Mouse (Mus musculus): ENCODE data around the gene Gigyf2. TPM values are rescaled to one million over a fixed set of nuclear protein-coding genes. Genes with fewer than 3 reads are reported as not detected.

Gigyf2 gene
- polyA plus RNA-seq, 1 experiment from 2014 or later, result 60.7 TPM

GRCm38 (mm10) chr1:87324649-87325048 lies 2.1 kb upstream of the Gigyf2 start:
- Histone ChIP-seq H3K4me2 (no peak overlapping the region), H3K4me3 (replicated peaks) (no peak overlapping the region), H3K36me3 (peaks cover under 1% of the 10 kb centered on the region; the same call in 1 of the 2 replicates), H3K9ac (no peak overlapping the region), H3K4me1 (peaks cover 13% of the 10 kb centered on the region; the same call in 1 of the 2 replicates), H3K27ac (no peak overlapping the region), H3K27me3 (no peaks in the 10 kb centered on the region), H3K9me3 (replicated peaks) (peaks cover 13% of the 10 kb centered on the region)
- no peak for ATAC-seq (replicated peaks; ENCODE audit: low FRiP score)

GRCm38 (mm10) chr1:87327165-87327861 lies 515 bp downstream of the Gigyf2 start:
- Histone ChIP-seq H3K4me3 (replicated peaks) (peak overlapping the region; percentile 89), H3K9ac (peak overlapping the region; percentile 97), H3K4me2 (peak overlapping the region; percentile 73), H3K36me3 (peaks cover 10% of the 10 kb centered on the region), H3K4me1 (peaks cover 13% of the 10 kb centered on the region; the same call in 1 of the 2 replicates), H3K27me3 (no peaks in the 10 kb centered on the region), H3K9me3 (replicated peaks) (no peaks in the 10 kb centered on the region), H3K27ac (peak overlapping the region; percentile 96)
- peak; percentile 89 for ATAC-seq (replicated peaks; ENCODE audit: low FRiP score)
- WGBS, result under 1% methylated on average over 31 of the region's 53 CpGs

- Histone ChIP-seq H3K9ac (no peak overlapping the region), H3K4me3 (replicated peaks) (no peak overlapping the region), H3K4me1 (peaks cover 10% of the 10 kb centered on the region; the same call in 1 of the 2 replicates), H3K9me3 (replicated peaks) (no peaks in the 10 kb centered on the region), H3K4me2 (no peak overlapping the region), H3K27ac (no peak overlapping the region), H3K36me3 (peaks cover 41% of the 10 kb centered on the region), H3K27me3 (no peaks in the 10 kb centered on the region)
- no peak for ATAC-seq (replicated peaks; ENCODE audit: low FRiP score)
- WGBS, result 93% methylated on average over 4 of the region's 4 CpGs
Observed at GRCm38 (mm10) chr1:87331774-87332173, 5.0 kb downstream of the Gigyf2 start.

GRCm38 (mm10) chr1:87350576-87350975 lies 23.8 kb downstream of the Gigyf2 start:
- Histone ChIP-seq H3K9me3 (replicated peaks) (no peaks in the 10 kb centered on the region), H3K9ac (no peak overlapping the region), H3K27ac (no peak overlapping the region), H3K27me3 (no peaks in the 10 kb centered on the region), H3K4me2 (no peak overlapping the region), H3K36me3 (peaks cover 24% of the 10 kb centered on the region), H3K4me3 (replicated peaks) (no peak overlapping the region), H3K4me1 (no peaks in the 10 kb centered on the region)
- 86% methylated on average over 2 of the region's 2 CpGs for WGBS
- no peak for ATAC-seq (replicated peaks; ENCODE audit: low FRiP score)

- no peak for ATAC-seq (replicated peaks; ENCODE audit: low FRiP score)
- Histone ChIP-seq H3K36me3 (peaks cover 21% of the 10 kb centered on the region), H3K4me3 (replicated peaks) (no peak overlapping the region), H3K9ac (no peak overlapping the region), H3K27ac (no peak overlapping the region), H3K27me3 (no peaks in the 10 kb centered on the region), H3K9me3 (replicated peaks) (no peaks in the 10 kb centered on the region), H3K4me2 (no peak overlapping the region), H3K4me1 (no peaks in the 10 kb centered on the region)
- WGBS, result 68% methylated on average over 1 of the region's 1 CpGs
Observed at GRCm38 (mm10) chr1:87360276-87360675, 33.5 kb downstream of the Gigyf2 start.

GRCm38 (mm10) chr1:87378024-87378560 lies 51.3 kb downstream of the Gigyf2 start:
- peak overlapping the region; percentile 54; the same call in 1 of the 2 replicates for H3K27ac ChIP-seq
- WGBS, result 81% methylated on average over 3 of the region's 3 CpGs
- no peak overlapping the region for H3K4me3 ChIP-seq (replicated peaks)
- ATAC-seq (replicated peaks; ENCODE audit: low FRiP score), result no peak
- H3K36me3 ChIP-seq, result peaks cover 70% of the 10 kb centered on the region
- H3K27me3 ChIP-seq, result no peaks in the 10 kb centered on the region
- H3K4me2 ChIP-seq, result no peak overlapping the region
- H3K9me3 ChIP-seq (replicated peaks), result no peaks in the 10 kb centered on the region
- no peak overlapping the region for H3K9ac ChIP-seq
- H3K4me1 ChIP-seq, result no peaks in the 10 kb centered on the region

- 94% methylated on average over 1 of the region's 1 CpGs for WGBS
- no peaks in the 10 kb centered on the region for H3K27me3 ChIP-seq
- H3K4me2 ChIP-seq, result no peak overlapping the region
- peaks cover 59% of the 10 kb centered on the region for H3K36me3 ChIP-seq
- H3K27ac ChIP-seq, result no peak overlapping the region
- H3K4me3 ChIP-seq (replicated peaks), result no peak overlapping the region
- H3K9ac ChIP-seq, result no peak overlapping the region
- H3K9me3 ChIP-seq (replicated peaks), result no peaks in the 10 kb centered on the region
- no peak for ATAC-seq (replicated peaks; ENCODE audit: low FRiP score)
- no peaks in the 10 kb centered on the region for H3K4me1 ChIP-seq
Observed at GRCm38 (mm10) chr1:87379919-87380318, 53.1 kb downstream of the Gigyf2 start.

GRCm38 (mm10) chr1:87381152-87381551 lies 54.4 kb downstream of the Gigyf2 start:
- Histone ChIP-seq H3K9ac (no peak overlapping the region), H3K9me3 (replicated peaks) (no peaks in the 10 kb centered on the region), H3K36me3 (peaks cover 52% of the 10 kb centered on the region), H3K4me2 (no peak overlapping the region), H3K4me1 (no peaks in the 10 kb centered on the region), H3K4me3 (replicated peaks) (no peak overlapping the region), H3K27me3 (no peaks in the 10 kb centered on the region), H3K27ac (no peak overlapping the region)
- WGBS, result 97% methylated on average over 3 of the region's 3 CpGs
- no peak for ATAC-seq (replicated peaks; ENCODE audit: low FRiP score)

GRCm38 (mm10) chr1:87386436-87387092 lies 59.8 kb downstream of the Gigyf2 start:
- Histone ChIP-seq H3K27me3 (no peaks in the 10 kb centered on the region), H3K4me3 (replicated peaks) (no peak overlapping the region), H3K9me3 (replicated peaks) (no peaks in the 10 kb centered on the region), H3K9ac (no peak overlapping the region), H3K4me1 (no peaks in the 10 kb centered on the region), H3K27ac (no peak overlapping the region), H3K36me3 (peaks cover 58% of the 10 kb centered on the region), H3K4me2 (no peak overlapping the region)
- ATAC-seq (replicated peaks; ENCODE audit: low FRiP score), result no peak
- WGBS, result 89% methylated on average over 9 of the region's 9 CpGs

GRCm38 (mm10) chr1:87393444-87394195 lies 66.8 kb downstream of the Gigyf2 start:
- no peaks in the 10 kb centered on the region for H3K27me3 ChIP-seq
- ATAC-seq (replicated peaks; ENCODE audit: low FRiP score), result no peak
- no peak overlapping the region for H3K4me3 ChIP-seq (replicated peaks)
- H3K36me3 ChIP-seq, result peaks cover 37% of the 10 kb centered on the region
- 87% methylated on average over 3 of the region's 3 CpGs for WGBS
- no peak overlapping the region for H3K9ac ChIP-seq
- 0 out of 2 replicates have a peak, but pooled peaks cover 2% of the 10 kb centered on the region for H3K4me1 ChIP-seq
- no peaks in the 10 kb centered on the region for H3K9me3 ChIP-seq (replicated peaks)
- no peak overlapping the region for H3K4me2 ChIP-seq
- no peak overlapping the region for H3K27ac ChIP-seq

- Histone ChIP-seq H3K27me3 (no peaks in the 10 kb centered on the region), H3K4me3 (replicated peaks) (no peak within 1 kb of the TSS), H3K4me1 (0 out of 2 replicates have a peak, but pooled peaks cover 2% of the 10 kb centered on the region), H3K9me3 (replicated peaks) (no peaks in the 10 kb centered on the region), H3K9ac (no peak within 1 kb of the TSS), H3K36me3 (peaks cover 31% of the 10 kb centered on the region), H3K4me2 (no peak within 1 kb of the TSS), H3K27ac (no peak within 1 kb of the TSS)
- no peak for ATAC-seq (replicated peaks; ENCODE audit: low FRiP score)
- WGBS, result 44% methylated on average over 6 of the region's 6 CpGs
Observed at GRCm38 (mm10) chr1:87394594-87394993, 67.8 kb downstream of the Gigyf2 start, which contains the start of gene Kcnj13. Gene Kcnj13, minus strand, starts transcription at chr1:87394729.

Data from kidney, embryonic 15.5 days (tissue).